Mouse (Mus musculus) forebrain, postnatal 0 days (tissue): Measurements from ENCODE around the gene Gng11. TPM values are rescaled to one million over a fixed set of nuclear protein-coding genes. Genes with fewer than 3 reads are reported as not detected.

Source experiments
- ATAC-seq: fragments of 200-750 bp; cut with Nextera tagmentation; 2 replicates; pipeline ENCODE4 v1.8.0; 2017; ENCODE audit warnings: mild to moderate bottlenecking, moderate library complexity
- DNase-seq: peaks from one replicate; pipeline ENCODE4 v3.0.0-alpha.2; 2015
- H3K27ac ChIP-seq: fragments of 300-500 bp; sonication (generic); 2 replicates; pipeline ENCODE4 v1.5.1; 2014; ENCODE audit warnings: low read depth, mild to moderate bottlenecking, antibody characterized with exemption, low read length, moderate library complexity, mixed read lengths
- H3K27me3 ChIP-seq: fragments of 300-500 bp; sonication (generic); 2 replicates; pipeline ENCODE4 v1.6.1; 2014; ENCODE audit warnings: mild to moderate bottlenecking, low read length, mixed read lengths; ENCODE audit not compliant: insufficient read depth
- H3K36me3 ChIP-seq: fragments of 300-500 bp; sonication (generic); 2 replicates; pipeline ENCODE4 v1.6.1; 2014; ENCODE audit warnings: mild to moderate bottlenecking, moderate library complexity; ENCODE audit not compliant: insufficient read depth
- H3K4me1 ChIP-seq: fragments of 300-500 bp; sonication (generic); 2 replicates; pipeline ENCODE4 v1.6.1; 2014; ENCODE audit warnings: antibody characterized with exemption; ENCODE audit not compliant: insufficient read depth
- H3K4me2 ChIP-seq: fragments of 300-500 bp; sonication (generic); 2 replicates; pipeline ENCODE4 v1.6.1; 2014; ENCODE audit warnings: low read depth, mild to moderate bottlenecking, moderate library complexity
- H3K4me3 ChIP-seq: fragments of 300-500 bp; sonication (generic); 2 replicates; pipeline ENCODE4 v1.5.1; 2014; ENCODE audit warnings: low read depth, low read length, mixed read lengths
- H3K9ac ChIP-seq: fragments of 300-500 bp; sonication (generic); 2 replicates; pipeline ENCODE4 v1.6.1; 2014; ENCODE audit warnings: mild to moderate bottlenecking
- H3K9me3 ChIP-seq: fragments of 300-500 bp; sonication (generic); 2 replicates; pipeline ENCODE4 v1.6.1; 2016; ENCODE audit warnings: low read length
- CTCF ChIP-seq: sonication (generic); IDR thresholded peaks from 2 replicates; pipeline ENCODE4 v1.5.1; 2016; ENCODE audit warnings: antibody characterized with exemption, control low read depth, low read depth
- WGBS: fragments of 180-500 bp; shearing (Covaris S2); extraction: QIAGEN DNeasy Blood & Tissue Kit; methylation state at CpG from one replicate; pipeline ENCODE4 v1.1.7; 2014; 5-methylcytosine and 5-hydroxymethylcytosine counted together
- polyA plus RNA-seq: library from polyadenylated mRNA; unstranded; fragments of >200 nt; fragmentation: Nextera tagmentation; extraction: Ambion mirVana; gene quantifications from 2 replicates; pipeline ENCODE4 v1.2.1, GENCODE M21; 2015
- total RNA-seq: library from RNA; depleted of rRNA; stranded (reverse); fragments of >200 nt; gene quantifications from 2 replicates; pipeline ENCODE4 v1.2.3, GENCODE M21; 2014; rRNA removed

The Gng11 gene
- total and polyA plus RNA-seq, 2 experiments from 2014 or later: 15.2 to 21.4 TPM

DNA sequence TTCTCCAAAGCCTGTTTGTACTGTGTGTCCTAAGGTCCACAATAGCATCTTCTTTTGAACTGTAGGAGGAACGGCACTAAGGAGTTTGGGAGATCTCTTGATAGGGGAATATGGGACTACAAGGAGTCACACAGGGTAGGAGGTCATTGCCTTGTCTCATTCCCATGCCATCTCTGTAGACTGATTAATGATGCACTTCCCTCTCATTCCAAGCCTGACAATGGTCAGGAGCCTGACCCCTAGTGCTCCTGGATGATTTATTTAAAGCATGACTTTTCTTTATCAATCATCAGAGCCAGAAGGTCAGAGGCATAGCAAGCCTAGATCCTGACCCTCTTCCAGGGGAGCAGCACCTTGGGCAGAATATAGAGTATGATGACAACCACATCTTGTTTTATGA lies 18.9 kb downstream of the Gng11 start:
- no peaks in the 10 kb centered on the region for H3K36me3 ChIP-seq
- H3K27ac ChIP-seq: no peak overlapping the region
- H3K4me3 ChIP-seq: no peak overlapping the region
- no peak overlapping the region for H3K4me2 ChIP-seq
- no peaks in the 10 kb centered on the region for H3K9me3 ChIP-seq
- no peaks in the 10 kb centered on the region for H3K27me3 ChIP-seq
- ATAC-seq: no peak
- H3K9ac ChIP-seq: no peak overlapping the region
- DNase-seq: no peak
- no peak for TF ChIP-seq CTCF
- 87% methylated on average over 1 of the region's 1 CpGs for WGBS
- H3K4me1 ChIP-seq: no peaks in the 10 kb centered on the region

DNA sequence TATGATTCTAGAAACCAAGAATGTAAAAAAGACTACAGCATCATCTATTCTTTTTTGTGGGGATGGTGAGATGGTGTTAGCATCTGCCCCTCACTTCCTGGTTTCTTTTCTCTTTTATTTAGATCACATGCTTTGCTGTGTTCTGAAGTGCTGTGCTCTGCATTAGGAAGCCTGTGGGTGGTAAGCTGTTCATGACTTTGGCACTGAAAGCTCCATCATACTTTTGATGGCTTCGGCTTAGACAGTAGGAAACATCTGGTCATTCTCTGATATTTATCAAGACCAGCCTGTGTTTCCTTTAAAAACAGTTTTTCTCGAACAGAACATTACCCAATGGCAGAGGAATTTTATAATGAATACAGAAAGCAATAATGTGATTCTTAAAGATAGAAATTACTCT lies 22.7 kb downstream of the Gng11 start:
- no peak for ATAC-seq
- Histone ChIP-seq H3K9me3 (no peaks in the 10 kb centered on the region), H3K27ac (no peak overlapping the region), H3K4me3 (no peak overlapping the region), H3K9ac (no peak overlapping the region), H3K4me1 (no peaks in the 10 kb centered on the region), H3K27me3 (no peaks in the 10 kb centered on the region), H3K36me3 (no peaks in the 10 kb centered on the region), H3K4me2 (no peak overlapping the region)
- no peak for DNase-seq
- no peak for TF ChIP-seq CTCF
- 70% methylated on average over 2 of the region's 2 CpGs for WGBS

DNA sequence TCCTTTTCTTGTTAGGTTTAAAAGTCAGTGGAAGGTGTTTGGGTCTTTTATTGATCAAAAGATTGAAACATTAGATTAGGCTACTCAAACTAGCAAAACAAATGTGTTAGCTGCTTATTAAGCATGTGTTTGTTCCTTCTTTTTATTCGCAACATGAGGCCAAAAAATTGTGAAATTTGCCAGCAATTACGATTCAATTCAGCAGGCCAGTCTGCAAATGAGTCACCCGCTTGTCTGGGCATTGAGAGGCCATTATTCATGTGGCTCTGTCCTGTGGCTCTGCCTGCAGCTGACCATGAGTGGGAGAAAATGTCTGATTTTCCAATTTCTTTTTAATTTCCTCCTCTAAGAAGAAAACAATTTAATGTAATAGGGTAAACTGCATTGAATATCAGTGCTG lies 27.3 kb downstream of the Gng11 start:
- DNase-seq (no peak), ATAC-seq (no peak)
- H3K4me1 ChIP-seq: no peaks in the 10 kb centered on the region
- H3K4me2 ChIP-seq: no peak overlapping the region
- H3K27me3 ChIP-seq: no peaks in the 10 kb centered on the region
- no peak overlapping the region for H3K27ac ChIP-seq
- H3K9me3 ChIP-seq: no peaks in the 10 kb centered on the region
- no peak overlapping the region for H3K9ac ChIP-seq
- TF ChIP-seq CTCF: no peak
- WGBS: 55% methylated on average over 3 of the region's 3 CpGs
- no peak overlapping the region for H3K4me3 ChIP-seq
- no peaks in the 10 kb centered on the region for H3K36me3 ChIP-seq

DNA sequence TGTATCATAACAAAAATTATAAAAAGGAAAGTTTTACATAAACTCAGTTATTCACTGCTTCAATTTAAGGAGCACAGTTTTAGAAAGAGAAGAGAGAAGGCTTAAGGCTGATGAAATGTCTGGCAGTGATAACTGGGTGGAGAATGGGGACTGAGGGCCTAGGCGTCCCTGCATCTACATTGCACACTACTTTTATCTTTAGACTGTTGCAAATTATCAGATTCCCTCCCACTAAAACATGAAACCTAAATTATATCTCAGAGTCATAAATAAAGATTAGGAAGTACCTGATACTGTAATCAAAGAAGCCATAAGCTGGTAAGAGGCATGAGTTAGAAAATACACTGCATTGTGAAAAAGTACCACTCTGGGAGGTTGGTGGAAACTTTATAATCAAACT lies 38.1 kb downstream of the Gng11 start:
- no peaks in the 10 kb centered on the region for H3K36me3 ChIP-seq
- WGBS: 89% methylated on average over 1 of the region's 1 CpGs

DNA sequence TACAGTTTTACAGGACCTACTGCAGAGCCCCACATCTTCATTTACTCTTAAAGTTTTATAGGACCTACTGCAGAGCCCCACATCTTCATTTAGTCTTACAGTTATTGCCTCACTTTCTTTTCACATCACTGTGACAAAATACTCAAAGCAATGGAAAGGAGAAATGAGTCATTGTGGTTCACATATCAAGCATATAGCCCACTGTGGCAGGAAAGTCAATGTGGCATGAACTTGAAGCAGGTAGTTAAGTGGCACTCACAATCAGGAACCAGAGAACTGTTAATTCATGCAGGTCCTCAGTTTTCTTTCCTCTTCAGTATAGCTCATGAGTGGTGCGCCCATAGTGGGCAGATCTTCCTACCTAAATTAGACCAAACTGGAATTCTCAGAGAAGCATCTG lies 43.5 kb downstream of the Gng11 start:
- Histone ChIP-seq H3K27ac (no peak overlapping the region), H3K36me3 (no peaks in the 10 kb centered on the region), H3K27me3 (no peaks in the 10 kb centered on the region), H3K4me2 (no peak overlapping the region), H3K9ac (no peak overlapping the region), H3K4me3 (no peak overlapping the region), H3K4me1 (no peaks in the 10 kb centered on the region), H3K9me3 (no peaks in the 10 kb centered on the region)
- 94% methylated on average over 1 of the region's 1 CpGs for WGBS
- DNase-seq (no peak), ATAC-seq (no peak)
- no peak for TF ChIP-seq CTCF

More for the DNA sequence above, 38.1 kb downstream of the Gng11 start:
- Histone ChIP-seq H3K4me3 (no peak overlapping the region), H3K9ac (no peak overlapping the region), H3K27me3 (no peaks in the 10 kb centered on the region), H3K9me3 (no peaks in the 10 kb centered on the region), H3K4me1 (no peaks in the 10 kb centered on the region), H3K4me2 (no peak overlapping the region), H3K27ac (no peak overlapping the region)
- DNase-seq: no peak
- no peak for TF ChIP-seq CTCF
- ATAC-seq: no peak

DNA sequence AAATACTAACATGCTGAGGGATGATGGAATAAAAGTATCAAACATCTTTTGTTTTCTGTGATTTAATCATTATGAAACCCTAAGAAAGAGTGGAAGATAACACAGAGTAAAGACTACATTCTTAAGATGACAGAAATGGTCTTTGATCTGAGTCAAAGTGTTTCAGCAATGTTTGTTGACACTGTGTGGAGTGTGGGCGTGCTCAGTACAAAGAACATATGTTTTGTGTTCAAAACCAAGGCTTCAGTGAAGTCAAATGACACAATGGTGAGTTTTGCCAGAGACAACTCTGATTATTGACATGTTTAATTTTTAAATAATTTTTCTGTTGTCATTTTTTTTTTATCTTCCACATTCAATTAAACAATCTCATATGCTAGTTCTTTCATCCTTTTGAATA lies 49.1 kb downstream of the Gng11 start:
- Histone ChIP-seq H3K4me1 (no peaks in the 10 kb centered on the region), H3K9ac (no peak overlapping the region), H3K36me3 (no peaks in the 10 kb centered on the region), H3K27me3 (no peaks in the 10 kb centered on the region), H3K27ac (no peak overlapping the region), H3K9me3 (no peaks in the 10 kb centered on the region), H3K4me3 (no peak overlapping the region), H3K4me2 (no peak overlapping the region)
- no peak for DNase-seq
- no peak for TF ChIP-seq CTCF
- ATAC-seq: no peak
- WGBS: 58% methylated on average over 1 of the region's 1 CpGs

DNA sequence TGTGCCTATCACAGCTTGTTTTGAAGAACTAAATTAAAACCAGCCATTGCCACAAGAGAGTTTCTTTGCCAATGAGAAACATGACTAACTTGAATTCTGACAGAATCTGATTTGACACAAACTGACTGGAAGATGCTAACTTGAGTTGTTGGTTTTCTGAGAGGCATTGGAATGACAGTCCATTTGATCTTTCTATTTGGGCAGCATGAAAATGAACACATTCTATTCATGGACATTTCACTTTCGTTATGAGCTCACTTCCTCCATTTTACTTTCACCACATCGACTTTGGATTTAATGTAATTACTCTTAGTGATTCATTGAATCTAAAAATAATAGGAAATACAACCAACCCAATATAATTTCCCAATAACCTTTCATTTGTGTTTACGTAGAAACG lies 50.7 kb downstream of the Gng11 start:
- Histone ChIP-seq H3K27ac (no peak overlapping the region), H3K27me3 (no peaks in the 10 kb centered on the region), H3K4me1 (no peaks in the 10 kb centered on the region), H3K9me3 (no peaks in the 10 kb centered on the region), H3K9ac (no peak overlapping the region), H3K4me2 (no peak overlapping the region), H3K36me3 (no peaks in the 10 kb centered on the region), H3K4me3 (no peak overlapping the region)
- ATAC-seq (no peak), DNase-seq (no peak)
- WGBS: 88% methylated on average over 4 of the region's 4 CpGs
- TF ChIP-seq CTCF: no peak

Other genes starting within 250 kb of the Gng11 start
- 5.2 and 14.8 TPM in 2 replicates for gene Calcr, start 239.2 kb upstream of the Gng11 start, total RNA-seq
- 1.4 and 3.3 TPM in 2 replicates for gene Calcr, start 239.2 kb upstream of the Gng11 start, polyA plus RNA-seq
- gene Tfpi2, start 15.0 kb upstream of the Gng11 start, total RNA-seq: 0.08 and 1.7 TPM in 2 replicates
- gene Tfpi2, start 15.0 kb upstream of the Gng11 start, polyA plus RNA-seq: 0.30 and 0.33 TPM in 2 replicates
- gene Gngt1, start 10.1 kb upstream of the Gng11 start, total RNA-seq: not detected in 2 replicates
- gene Gngt1, start 10.1 kb upstream of the Gng11 start, polyA plus RNA-seq: not detected in 2 replicates
- gene Bet1, start 83.1 kb downstream of the Gng11 start, total RNA-seq: 19.5 and 29.3 TPM in 2 replicates
- gene Bet1, start 83.1 kb downstream of the Gng11 start, polyA plus RNA-seq: 23.1 and 24.3 TPM in 2 replicates